Mouse (Mus musculus): ENCODE results near the gene Pon3.

GRCm38 (mm10) chr6:5299561-5299960, 43.5 kb upstream of the Pon3 start:
- TF ChIP-seq POLR2A (IDR thresholded peaks at IDR 0.05; ENCODE audit: extremely low read depth, insufficient read depth, low read length) (no peak), CTCF (IDR thresholded peaks at IDR 0.05; ENCODE audit: extremely low read depth, insufficient read depth, low read length) (no peak)
